Mouse (Mus musculus) neural tube, embryonic 15.5 days (tissue): ENCODE data around the gene Strip1. TPM values are rescaled to one million over a fixed set of nuclear protein-coding genes. Genes with fewer than 3 reads are reported as not detected.

Source experiments
- ATAC-seq: fragments of 200-750 bp; cut with Nextera tagmentation; 2 replicates; pipeline ENCODE4 v1.8.0; 2017; ENCODE audit warnings: mild to moderate bottlenecking, moderate TSS enrichment, moderate library complexity; ENCODE audit not compliant: low FRiP score
- H3K27ac ChIP-seq: fragments of 300-500 bp; sonication (generic); replicated peaks from 2 replicates; pipeline ENCODE4 v1.5.1; 2015; ENCODE audit warnings: mild to moderate bottlenecking, inconsistent platforms
- H3K27me3 ChIP-seq: fragments of 300-500 bp; sonication (generic); replicated peaks from 2 replicates; pipeline ENCODE4 v1.6.1; 2015; ENCODE audit warnings: inconsistent platforms
- H3K36me3 ChIP-seq: fragments of 300-500 bp; sonication (generic); 2 replicates; pipeline ENCODE4 v1.6.1; 2015; ENCODE audit warnings: inconsistent platforms
- H3K4me1 ChIP-seq: fragments of 300-500 bp; sonication (generic); 2 replicates; pipeline ENCODE4 v1.6.1; 2015; ENCODE audit warnings: inconsistent platforms
- H3K4me2 ChIP-seq: fragments of 300-500 bp; sonication (generic); 2 replicates; pipeline ENCODE4 v1.6.1; 2015; ENCODE audit warnings: inconsistent platforms, mild to moderate bottlenecking, moderate library complexity
- H3K4me3 ChIP-seq: fragments of 300-500 bp; sonication (generic); replicated peaks from 2 replicates; pipeline ENCODE4 v1.5.1; 2015; ENCODE audit warnings: mild to moderate bottlenecking, inconsistent platforms
- H3K9ac ChIP-seq: fragments of 300-500 bp; sonication (generic); replicated peaks from 2 replicates; pipeline ENCODE4 v1.6.1; 2015; ENCODE audit warnings: mild to moderate bottlenecking, inconsistent platforms
- H3K9me3 ChIP-seq: fragments of 300-500 bp; sonication (generic); replicated peaks from 2 replicates; pipeline ENCODE4 v1.6.1; 2016; ENCODE audit warnings: inconsistent platforms
- WGBS: fragments of 180-500 bp; shearing (Covaris S2); methylation state at CpG from one replicate; pipeline ENCODE4 v1.1.7; 2015; ENCODE audit warnings: mixed read lengths; 5-methylcytosine and 5-hydroxymethylcytosine counted together
- polyA plus RNA-seq: library from polyadenylated mRNA; unstranded; fragments of >200 nt; fragmentation: Nextera tagmentation; extraction: Ambion mirVana; gene quantifications from 2 replicates; pipeline ENCODE4 v1.2.1, GENCODE M21; 2015

Gene Strip1
- polyA plus RNA-seq, 1 experiment from 2014 or later: 138 TPM

- no peak overlapping the region for H3K27ac ChIP-seq
Measured at GRCm38 (mm10) chr3:107605304-107605703, 26.2 kb downstream of the Strip1 start.

GRCm38 (mm10) chr3:107600127-107600526 is 31.4 kb downstream of the Strip1 start:
- 57% methylated on average over 6 of the region's 6 CpGs for WGBS
- Histone ChIP-seq H3K36me3 (no peaks in the 10 kb centered on the region), H3K4me1 (peaks cover 12% of the 10 kb centered on the region), H3K9me3 (no peaks in the 10 kb centered on the region), H3K4me3 (no peak overlapping the region), H3K9ac (no peak overlapping the region), H3K27me3 (peaks cover 66% of the 10 kb centered on the region), H3K27ac (no peak overlapping the region), H3K4me2 (no peak overlapping the region)
- no peak for ATAC-seq

More at GRCm38 (mm10) chr3:107605304-107605703, 26.2 kb downstream of the Strip1 start:
- no peak for ATAC-seq
- H3K27me3 ChIP-seq: peaks cover 24% of the 10 kb centered on the region
- 7% methylated on average over 4 of the region's 4 CpGs for WGBS
- no peak overlapping the region for H3K9ac ChIP-seq
- H3K36me3 ChIP-seq: 0 out of 2 replicates have a peak, but pooled peaks cover under 1% of the 10 kb centered on the region
- H3K4me1 ChIP-seq: no peaks in the 10 kb centered on the region
- H3K4me2 ChIP-seq: no peak overlapping the region
- no peaks in the 10 kb centered on the region for H3K9me3 ChIP-seq
- no peak overlapping the region for H3K4me3 ChIP-seq

- Histone ChIP-seq H3K36me3 (no peaks in the 10 kb centered on the region), H3K27me3 (peaks cover 82% of the 10 kb centered on the region), H3K4me3 (no peak overlapping the region), H3K27ac (no peak overlapping the region), H3K4me2 (no peak overlapping the region), H3K4me1 (peaks cover 18% of the 10 kb centered on the region), H3K9ac (no peak overlapping the region), H3K9me3 (no peaks in the 10 kb centered on the region)
- no peak for ATAC-seq
- WGBS: 5% methylated on average over 22 of the region's 22 CpGs
Measured at GRCm38 (mm10) chr3:107597586-107598389, 33.7 kb downstream of the Strip1 start.

GRCm38 (mm10) chr3:107597134-107597533 is 34.4 kb downstream of the Strip1 start:
- Histone ChIP-seq H3K4me3 (no peak overlapping the region), H3K9me3 (no peaks in the 10 kb centered on the region), H3K9ac (no peak overlapping the region), H3K4me2 (no peak overlapping the region), H3K4me1 (peaks cover 18% of the 10 kb centered on the region), H3K27me3 (peaks cover 86% of the 10 kb centered on the region), H3K36me3 (no peaks in the 10 kb centered on the region), H3K27ac (no peak overlapping the region)
- WGBS: 1% methylated on average over 23 of the region's 24 CpGs
- no peak for ATAC-seq

GRCm38 (mm10) chr3:107596559-107596958 is 34.9 kb downstream of the Strip1 start:
- under 1% methylated on average over 26 of the region's 26 CpGs for WGBS
- no peak overlapping the region for H3K4me2 ChIP-seq

GRCm38 (mm10) chr3:107595938-107596461 is 35.5 kb downstream of the Strip1 start:
- H3K27ac ChIP-seq: no peak overlapping the region
- no peak; the same call in 1 of the 2 replicates for ATAC-seq
- no peak overlapping the region for H3K4me3 ChIP-seq
- no peak overlapping the region for H3K9ac ChIP-seq
- H3K27me3 ChIP-seq: peaks cover 86% of the 10 kb centered on the region
- WGBS: 1% methylated on average over 34 of the region's 34 CpGs
- H3K4me1 ChIP-seq: peaks cover 18% of the 10 kb centered on the region
- H3K4me2 ChIP-seq: 0 out of 2 replicates have a peak overlapping the region, but pooled peaks have one; percentile 55
- H3K9me3 ChIP-seq: no peaks in the 10 kb centered on the region
- H3K36me3 ChIP-seq: no peaks in the 10 kb centered on the region

More at GRCm38 (mm10) chr3:107596559-107596958, 34.9 kb downstream of the Strip1 start:
- no peaks in the 10 kb centered on the region for H3K36me3 ChIP-seq
- ATAC-seq: no peak
- H3K9ac ChIP-seq: no peak overlapping the region
- no peaks in the 10 kb centered on the region for H3K9me3 ChIP-seq
- no peak overlapping the region for H3K27ac ChIP-seq
- H3K4me3 ChIP-seq: no peak overlapping the region
- peaks cover 18% of the 10 kb centered on the region for H3K4me1 ChIP-seq
- peaks cover 86% of the 10 kb centered on the region for H3K27me3 ChIP-seq

GRCm38 (mm10) chr3:107595264-107595937 is 36.1 kb downstream of the Strip1 start:
- under 1% methylated on average over 50 of the region's 50 CpGs for WGBS
- no peaks in the 10 kb centered on the region for H3K36me3 ChIP-seq
- H3K4me1 ChIP-seq: peaks cover 18% of the 10 kb centered on the region
- peak; percentile 28 for ATAC-seq
- peak overlapping the region; percentile 55 for H3K4me2 ChIP-seq
- H3K9ac ChIP-seq: no peak overlapping the region
- peaks cover 84% of the 10 kb centered on the region for H3K27me3 ChIP-seq
- H3K27ac ChIP-seq: no peak overlapping the region
- H3K9me3 ChIP-seq: no peaks in the 10 kb centered on the region
- peak overlapping the region; percentile 28 for H3K4me3 ChIP-seq

GRCm38 (mm10) chr3:107594662-107595263 is 36.7 kb downstream of the Strip1 start, which contains the start of gene Alx3:
TSS of gene Alx3 (plus strand) at chr3:107595031.
- peak; percentile 45; the same call in 1 of the 2 replicates for ATAC-seq

GRCm38 (mm10) chr3:107593632-107594031 is 37.9 kb downstream of the Strip1 start:
- no peak for ATAC-seq
- Histone ChIP-seq H3K9ac (no peak overlapping the region), H3K27ac (no peak overlapping the region), H3K27me3 (peaks cover 75% of the 10 kb centered on the region), H3K4me2 (no peak overlapping the region), H3K4me3 (no peak overlapping the region), H3K9me3 (no peaks in the 10 kb centered on the region), H3K4me1 (peaks cover 18% of the 10 kb centered on the region), H3K36me3 (no peaks in the 10 kb centered on the region)
- 18% methylated on average over 2 of the region's 2 CpGs for WGBS

More at GRCm38 (mm10) chr3:107594662-107595263, 36.7 kb downstream of the Strip1 start, which contains the start of gene Alx3:
- peak within 1 kb of the TSS; percentile 55 for H3K4me2 ChIP-seq
- peak within 1 kb of the TSS; percentile 28 for H3K4me3 ChIP-seq
- WGBS: under 1% methylated on average over 33 of the region's 46 CpGs
- H3K4me1 ChIP-seq: peaks cover 18% of the 10 kb centered on the region
- no peak within 1 kb of the TSS for H3K9ac ChIP-seq
- H3K36me3 ChIP-seq: no peaks in the 10 kb centered on the region
- H3K9me3 ChIP-seq: no peaks in the 10 kb centered on the region
- peaks cover 81% of the 10 kb centered on the region for H3K27me3 ChIP-seq
- H3K27ac ChIP-seq: no peak within 1 kb of the TSS

- no peak overlapping the region for H3K4me2 ChIP-seq
- H3K9me3 ChIP-seq: no peaks in the 10 kb centered on the region
- no peak overlapping the region for H3K9ac ChIP-seq
- ATAC-seq: no peak
- no peaks in the 10 kb centered on the region for H3K36me3 ChIP-seq
- peaks cover 81% of the 10 kb centered on the region for H3K27me3 ChIP-seq
- WGBS: 66% methylated on average over 1 of the region's 1 CpGs
- H3K27ac ChIP-seq: no peak overlapping the region
- no peak overlapping the region for H3K4me3 ChIP-seq
- peaks cover 16% of the 10 kb centered on the region for H3K4me1 ChIP-seq
Measured at GRCm38 (mm10) chr3:107591612-107592011, 39.9 kb downstream of the Strip1 start.

GRCm38 (mm10) chr3:107586504-107586903 is 45.0 kb downstream of the Strip1 start:
- no peak overlapping the region for H3K4me2 ChIP-seq
- 80% methylated on average over 6 of the region's 6 CpGs for WGBS
- peaks cover 10% of the 10 kb centered on the region for H3K4me1 ChIP-seq
- no peaks in the 10 kb centered on the region for H3K36me3 ChIP-seq
- no peak for ATAC-seq
- H3K9me3 ChIP-seq: no peaks in the 10 kb centered on the region
- no peak overlapping the region for H3K4me3 ChIP-seq
- H3K27ac ChIP-seq: no peak overlapping the region
- no peak overlapping the region for H3K9ac ChIP-seq
- peaks cover 84% of the 10 kb centered on the region for H3K27me3 ChIP-seq
